Mouse (Mus musculus) limb, embryonic 12.5 days (tissue): Measurements from ENCODE around the gene Coq5. TPM values are rescaled to one million over a fixed set of nuclear protein-coding genes. Genes with fewer than 3 reads are reported as not detected.
A peak's percentile ranks its signal among the peaks of the same experiment; 100 is the strongest.
"Not testable (repeated sequence)": the region's sequence is repeated elsewhere in the genome, so short reads cannot be mapped to it uniquely, and the experiment has no call there.

Source experiments
- ATAC-seq: fragments of 200-750 bp; cut with Nextera tagmentation; 2 replicates; pipeline ENCODE4 v1.8.0; 2017; ENCODE audit warnings: low read depth, moderate TSS enrichment; ENCODE audit not compliant: insufficient number of reproducible peaks, insufficient read depth, low FRiP score, low TSS enrichment
- H3K27ac ChIP-seq: fragments of 300-500 bp; sonication (generic); 2 replicates; pipeline ENCODE4 v1.5.1; 2016; ENCODE audit warnings: mild to moderate bottlenecking, moderate library complexity
- H3K27me3 ChIP-seq: fragments of 300-500 bp; sonication (generic); 2 replicates; pipeline ENCODE4 v1.6.1; 2016; ENCODE audit warnings: mild to moderate bottlenecking, moderate library complexity
- H3K36me3 ChIP-seq: fragments of 300-500 bp; sonication (generic); 2 replicates; pipeline ENCODE4 v1.6.1; 2016; ENCODE audit warnings: mild to moderate bottlenecking, moderate library complexity
- H3K4me1 ChIP-seq: fragments of 300-500 bp; sonication (generic); replicated peaks from 2 replicates; pipeline ENCODE4 v1.6.1; 2016
- H3K4me2 ChIP-seq: fragments of 300-500 bp; sonication (generic); 2 replicates; pipeline ENCODE4 v1.6.1; 2016; ENCODE audit warnings: mild to moderate bottlenecking, moderate library complexity
- H3K4me3 ChIP-seq: fragments of 300-500 bp; sonication (generic); replicated peaks from 2 replicates; pipeline ENCODE4 v1.5.1; 2016; ENCODE audit warnings: mild to moderate bottlenecking
- H3K9ac ChIP-seq: fragments of 300-500 bp; sonication (generic); replicated peaks from 2 replicates; pipeline ENCODE4 v1.6.1; 2016; ENCODE audit warnings: mild to moderate bottlenecking, moderate library complexity
- H3K9me3 ChIP-seq: fragments of 300-500 bp; sonication (generic); 2 replicates; pipeline ENCODE4 v1.6.1; 2016; ENCODE audit warnings: mild to moderate bottlenecking, moderate library complexity
- WGBS: fragments of 180-500 bp; shearing (Covaris S2); methylation state at CpG from one replicate; pipeline ENCODE4 v1.1.7; 2016; 5-methylcytosine and 5-hydroxymethylcytosine counted together
- polyA plus RNA-seq: library from polyadenylated mRNA; unstranded; fragments of >200 nt; fragmentation: Nextera tagmentation; extraction: Ambion mirVana; gene quantifications from 2 replicates; pipeline ENCODE4 v1.2.1, GENCODE M21; 2016

Gene Coq5
- polyA plus RNA-seq, 1 experiment from 2014 or later: 44.0 TPM

DNA sequence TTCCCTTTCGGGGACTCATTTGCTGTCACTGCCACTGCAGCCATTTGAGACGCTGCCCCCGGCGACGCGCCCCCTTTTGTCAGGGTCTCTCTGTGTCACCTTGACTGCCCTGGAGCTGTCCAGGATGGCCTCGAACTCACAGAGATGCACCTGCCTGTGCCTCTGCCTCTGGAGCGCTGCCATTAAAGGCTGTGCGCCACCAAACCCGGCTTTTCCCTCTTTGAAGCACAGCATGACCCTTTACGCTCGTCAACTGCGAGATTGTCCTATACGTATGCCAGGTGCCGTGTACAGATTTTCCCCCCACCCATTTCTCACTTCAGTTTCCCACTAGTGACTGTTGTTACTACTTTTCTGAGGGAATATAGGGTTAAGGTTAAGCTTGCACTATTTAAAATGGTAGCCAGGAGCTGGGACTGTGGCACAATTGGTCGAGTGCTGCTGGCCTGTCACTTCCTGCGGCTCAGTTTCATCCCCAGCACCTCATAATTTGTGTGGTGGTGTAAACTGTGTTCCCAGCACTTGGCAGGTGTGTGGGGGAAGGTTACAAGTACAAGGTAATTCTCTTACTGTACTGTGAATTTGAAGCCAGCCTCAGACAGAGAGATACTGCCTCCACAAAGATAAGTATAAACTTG lies 703 bp downstream of the Coq5 start:
- Histone ChIP-seq H3K4me3 (peak overlapping the region; percentile 85), H3K36me3 (peaks cover 21% of the 10 kb centered on the region), H3K4me1 (peaks cover 5% of the 10 kb centered on the region), H3K27ac (0 out of 2 replicates have a peak overlapping the region, but pooled peaks have one; percentile 7), H3K4me2 (peak overlapping the region; percentile 92), H3K9ac (peak overlapping the region; percentile 75), H3K9me3 (no peaks in the 10 kb centered on the region), H3K27me3 (no peaks in the 10 kb centered on the region)
- no peak for ATAC-seq
- WGBS: 5% methylated on average over 17 of the region's 17 CpGs

DNA sequence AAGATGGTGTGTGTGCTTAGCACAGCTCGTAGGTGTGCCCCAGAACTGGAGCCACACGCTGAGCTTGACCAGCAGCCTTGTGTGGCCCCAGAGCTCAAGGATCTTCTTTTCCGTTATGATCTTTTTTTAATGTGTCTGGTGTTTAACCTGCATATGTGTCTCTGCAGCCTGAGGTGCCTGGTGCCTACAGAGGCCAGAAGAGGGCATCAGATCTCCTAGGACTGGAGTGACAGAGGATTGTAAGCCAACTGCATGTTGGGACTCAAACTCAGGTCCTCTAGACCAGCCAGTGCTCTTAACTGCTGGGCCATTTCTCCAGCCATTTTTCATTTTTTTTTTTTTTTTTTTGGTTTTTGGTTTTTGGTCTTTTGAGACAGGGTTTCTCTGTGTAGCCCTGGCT lies 5.3 kb downstream of the Coq5 start:
- Histone ChIP-seq H3K4me2 (no peak overlapping the region), H3K9ac (no peak overlapping the region), H3K4me3 (no peak overlapping the region), H3K27me3 (no peaks in the 10 kb centered on the region), H3K4me1 (peaks cover 5% of the 10 kb centered on the region), H3K9me3 (no peaks in the 10 kb centered on the region), H3K36me3 (peaks cover 54% of the 10 kb centered on the region), H3K27ac (no peak overlapping the region)
- no peak for ATAC-seq
- 92% methylated on average over 3 of the region's 3 CpGs for WGBS

DNA sequence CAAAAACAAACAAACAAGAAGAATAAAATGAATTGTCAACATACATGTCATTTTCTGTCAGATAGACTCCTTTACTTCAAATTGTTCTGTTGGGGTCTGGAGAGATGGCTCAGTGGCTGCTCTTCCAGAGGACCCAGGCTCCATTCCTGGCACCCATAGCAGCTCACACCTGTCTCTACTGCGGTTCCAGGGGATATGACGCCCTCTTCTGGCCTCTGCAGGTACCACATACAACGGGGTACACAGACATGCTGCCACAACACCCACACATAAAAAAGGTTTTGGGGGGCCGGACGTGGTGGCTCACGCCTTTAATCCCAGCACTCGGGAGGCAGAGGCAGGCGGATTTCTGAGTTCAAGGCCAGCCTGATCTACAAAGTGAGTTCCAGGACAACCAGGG lies 14.7 kb downstream of the Coq5 start:
- ATAC-seq: no peak
- H3K9ac ChIP-seq: no peak overlapping the region
- peaks cover 92% of the 10 kb centered on the region for H3K36me3 ChIP-seq
- peaks cover 18% of the 10 kb centered on the region for H3K4me1 ChIP-seq
- no peaks in the 10 kb centered on the region for H3K27me3 ChIP-seq
- no peaks in the 10 kb centered on the region for H3K9me3 ChIP-seq
- no peak overlapping the region for H3K4me3 ChIP-seq
- WGBS: 88% methylated on average over 8 of the region's 8 CpGs
- no peak overlapping the region for H3K27ac ChIP-seq
- no peak overlapping the region for H3K4me2 ChIP-seq

DNA sequence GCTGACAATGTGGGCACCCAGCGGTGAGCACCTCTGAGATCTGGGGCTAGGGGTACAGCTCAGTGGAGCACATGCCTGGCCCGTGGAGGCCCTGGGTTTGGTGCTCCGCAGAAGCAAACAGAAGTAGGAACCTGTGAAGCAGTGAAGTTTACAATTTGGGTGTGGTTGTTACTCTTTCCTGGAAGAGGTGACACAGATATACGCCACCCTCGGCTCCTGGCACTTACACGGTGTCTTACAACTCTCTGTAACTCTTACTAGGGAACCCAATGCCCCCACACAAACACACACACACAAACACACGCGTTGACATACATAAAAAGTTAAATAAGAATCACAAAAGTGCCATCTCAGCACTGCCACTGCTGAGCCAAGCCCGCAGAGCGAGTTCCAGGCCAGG lies 16.9 kb downstream of the Coq5 start:
- 81% methylated on average over 10 of the region's 10 CpGs for WGBS
- H3K27ac ChIP-seq: 0 out of 2 replicates have a peak overlapping the region, but pooled peaks have one; percentile 29
- H3K36me3 ChIP-seq: peaks cover 78% of the 10 kb centered on the region
- H3K9me3 ChIP-seq: no peaks in the 10 kb centered on the region
- peaks cover 23% of the 10 kb centered on the region for H3K4me1 ChIP-seq
- H3K27me3 ChIP-seq: no peaks in the 10 kb centered on the region
- no peak overlapping the region for H3K4me2 ChIP-seq
- no peak for ATAC-seq
- 0 out of 2 replicates have a peak overlapping the region, but pooled peaks have one; percentile 8 for H3K9ac ChIP-seq
- no peak overlapping the region for H3K4me3 ChIP-seq

DNA sequence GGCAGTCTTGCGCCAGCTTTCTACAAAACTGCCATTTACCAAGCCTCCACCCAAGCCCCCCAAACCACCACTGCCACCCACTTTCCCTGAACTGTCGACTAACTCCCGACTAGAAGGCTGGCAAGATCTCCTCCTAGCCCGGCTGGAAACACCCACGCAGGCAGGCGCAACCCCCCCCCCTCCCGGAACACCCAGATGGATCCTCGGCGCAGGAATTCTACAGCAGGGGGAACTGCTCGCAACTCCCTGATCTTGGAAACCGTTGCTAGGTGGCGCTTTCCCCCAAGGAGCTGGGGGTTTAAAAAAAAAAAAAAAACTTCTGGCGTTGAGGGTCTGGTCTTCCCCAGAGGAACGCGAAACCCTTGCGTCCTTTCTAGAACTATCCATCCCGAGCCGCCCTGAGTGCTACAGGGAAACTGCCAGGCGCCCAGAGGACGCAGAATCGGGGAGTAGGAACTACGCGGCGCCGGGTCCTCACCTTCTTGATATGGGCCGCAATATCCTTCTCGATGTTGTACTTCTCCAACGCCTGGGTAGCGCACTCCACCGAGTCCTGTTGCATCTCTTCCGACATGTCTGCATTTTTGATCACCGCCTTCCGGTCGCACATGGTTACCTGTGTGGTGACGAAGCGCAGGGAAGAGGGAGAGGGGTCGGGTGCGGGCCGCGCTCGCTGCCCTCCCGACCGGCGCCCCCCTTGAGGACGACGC lies 20.7 kb downstream of the Coq5 start:
- Histone ChIP-seq H3K9ac (peak overlapping the region; percentile 85), H3K4me2 (peak overlapping the region; percentile 78), H3K27me3 (no peaks in the 10 kb centered on the region), H3K36me3 (peaks cover 44% of the 10 kb centered on the region), H3K4me3 (peak overlapping the region; percentile 77), H3K27ac (peak overlapping the region; percentile 93), H3K9me3 (no peaks in the 10 kb centered on the region), H3K4me1 (peaks cover 30% of the 10 kb centered on the region)
- peak; percentile 22 for ATAC-seq
- WGBS: under 1% methylated on average over 46 of the region's 46 CpGs

DNA sequence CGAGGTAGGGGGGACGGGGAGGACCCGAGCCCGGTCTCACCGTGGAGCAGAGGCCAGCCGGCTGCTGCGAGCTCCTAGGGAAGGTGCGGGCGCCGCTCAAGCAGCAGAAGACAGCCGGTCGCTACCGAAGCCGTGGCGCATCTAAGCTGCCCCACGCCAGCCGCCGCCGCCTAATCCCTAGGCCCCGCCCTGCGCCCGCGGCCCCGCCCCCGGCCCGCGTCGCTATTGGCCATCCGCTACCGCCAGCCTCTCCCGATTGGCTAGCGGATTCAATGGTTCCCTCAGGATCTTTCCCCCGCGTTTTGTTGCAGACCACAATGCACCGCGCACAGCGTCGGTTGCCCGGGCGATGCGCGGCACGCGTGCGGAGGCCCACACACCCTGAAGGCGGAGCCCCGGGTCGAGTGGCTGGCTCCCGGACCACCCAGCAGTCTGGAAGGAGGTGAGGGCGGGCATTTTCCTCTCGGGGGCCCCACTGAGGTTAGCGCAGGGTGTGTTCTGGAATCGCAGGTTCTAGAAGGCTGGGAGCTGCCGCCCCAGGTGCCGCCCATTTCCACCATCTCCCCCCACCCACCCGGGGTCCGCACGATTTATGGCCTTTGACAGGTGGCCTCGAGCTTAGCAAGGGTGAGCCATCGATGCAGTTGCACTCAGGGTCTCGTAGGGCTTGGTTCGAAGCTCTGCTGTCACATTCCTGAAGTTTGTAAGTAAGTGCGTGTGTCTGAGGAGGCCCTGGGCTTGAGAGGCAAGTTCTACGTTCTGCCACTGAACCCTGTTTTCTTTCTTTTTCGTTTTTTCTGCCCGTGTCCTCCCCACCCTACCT lies 21.5 kb downstream of the Coq5 start, which contains the start of gene Dynll1:
Gene Dynll1, minus strand, starts transcription at position 208 of the 823 bp plus-strand sequence.
- Histone ChIP-seq H3K27me3 (no peaks in the 10 kb centered on the region), H3K9me3 (no peaks in the 10 kb centered on the region), H3K4me3 (peak within 1 kb of the TSS; percentile 77), H3K36me3 (peaks cover 36% of the 10 kb centered on the region), H3K4me2 (peak within 1 kb of the TSS; percentile 78), H3K4me1 (peaks cover 30% of the 10 kb centered on the region), H3K9ac (peak within 1 kb of the TSS; percentile 85), H3K27ac (peak within 1 kb of the TSS; percentile 93)
- peak; percentile 98 for ATAC-seq
- under 1% methylated on average over 62 of the region's 66 CpGs for WGBS

DNA sequence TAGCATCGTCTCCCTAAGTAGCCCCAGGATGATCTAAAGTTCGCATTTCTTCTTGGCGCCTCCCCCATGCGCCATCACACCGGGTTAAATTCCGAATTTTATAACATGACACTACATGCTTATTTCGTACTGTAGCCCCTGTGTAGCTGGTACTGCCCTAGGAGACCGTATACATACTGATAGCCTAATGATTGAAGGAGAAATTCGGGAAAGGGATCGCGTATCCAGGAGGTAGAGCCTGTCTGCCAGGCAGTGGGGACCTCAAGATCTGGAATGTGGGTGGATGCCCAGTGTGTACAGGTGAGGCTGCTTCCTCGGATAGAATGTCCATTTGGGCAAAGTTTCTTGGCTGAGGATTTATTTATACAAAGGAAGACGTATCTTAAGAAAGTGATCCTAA lies 22.1 kb downstream of the Coq5 start:
- H3K27me3 ChIP-seq: no peaks in the 10 kb centered on the region
- WGBS: 24% methylated on average over 13 of the region's 13 CpGs
- H3K9me3 ChIP-seq: no peaks in the 10 kb centered on the region
- peaks cover 30% of the 10 kb centered on the region for H3K4me1 ChIP-seq
- peak overlapping the region; percentile 65 for H3K4me2 ChIP-seq
- peak overlapping the region; percentile 86 for H3K27ac ChIP-seq
- peaks cover 30% of the 10 kb centered on the region for H3K36me3 ChIP-seq
- ATAC-seq: peak; percentile 16; the same call in 1 of the 2 replicates
- H3K9ac ChIP-seq: peak overlapping the region; percentile 48
- H3K4me3 ChIP-seq: peak overlapping the region; percentile 77

DNA sequence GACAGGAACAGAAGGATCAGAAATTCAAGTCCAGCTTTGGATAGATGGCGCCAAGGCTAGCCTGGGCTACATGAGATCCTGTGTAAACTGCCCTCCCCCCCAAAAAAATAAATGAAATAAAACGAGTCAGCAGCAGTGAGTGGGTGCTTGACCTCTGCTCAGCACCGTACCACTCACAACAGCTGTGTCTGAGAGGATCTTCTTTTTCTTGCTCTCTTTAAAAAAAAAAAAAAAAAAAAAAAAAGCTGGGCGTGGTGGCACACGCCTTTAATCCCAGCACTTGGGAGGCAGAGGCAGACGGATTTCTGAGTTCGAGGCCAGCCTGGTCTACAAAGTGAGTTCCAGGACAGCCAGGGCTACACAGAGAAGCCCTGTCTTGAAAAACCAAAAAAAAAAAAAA lies 22.7 kb downstream of the Coq5 start:
- H3K4me1 ChIP-seq: peaks cover 29% of the 10 kb centered on the region
- peaks cover 24% of the 10 kb centered on the region for H3K36me3 ChIP-seq
- not testable (repeated sequence) for H3K4me3 ChIP-seq, ATAC-seq, H3K27ac ChIP-seq, H3K9ac ChIP-seq, H3K9me3 ChIP-seq, H3K27me3 ChIP-seq
- 87% methylated on average over 7 of the region's 7 CpGs for WGBS
- peak overlapping the region; percentile 65 for H3K4me2 ChIP-seq

DNA sequence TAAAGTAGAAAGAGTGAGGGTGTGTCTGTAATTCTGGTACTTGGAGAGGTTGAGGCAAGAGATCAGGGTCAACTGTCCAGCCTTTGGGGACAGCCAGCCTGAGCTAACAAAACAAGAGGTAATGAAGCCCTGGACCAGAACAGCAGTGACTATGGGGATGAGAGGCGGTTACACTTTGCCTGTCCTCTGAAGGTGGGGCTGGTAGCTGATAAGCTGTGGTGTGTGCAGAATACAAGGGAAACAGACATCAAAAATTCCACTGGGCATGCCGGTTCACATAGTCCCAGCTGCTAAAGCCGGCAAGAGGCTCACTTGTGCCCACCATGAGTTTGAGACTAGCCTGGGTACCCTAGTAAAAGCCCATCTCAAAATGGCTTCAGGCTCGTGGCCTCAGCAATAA lies 32.9 kb downstream of the Coq5 start:
- no peak overlapping the region for H3K4me3 ChIP-seq
- no peaks in the 10 kb centered on the region for H3K36me3 ChIP-seq
- H3K4me1 ChIP-seq: peaks cover 17% of the 10 kb centered on the region
- H3K9me3 ChIP-seq: no peaks in the 10 kb centered on the region
- 83% methylated on average over 4 of the region's 4 CpGs for WGBS
- no peak overlapping the region for H3K4me2 ChIP-seq
- no peak overlapping the region for H3K27ac ChIP-seq
- no peaks in the 10 kb centered on the region for H3K27me3 ChIP-seq
- no peak for ATAC-seq
- no peak overlapping the region for H3K9ac ChIP-seq

DNA sequence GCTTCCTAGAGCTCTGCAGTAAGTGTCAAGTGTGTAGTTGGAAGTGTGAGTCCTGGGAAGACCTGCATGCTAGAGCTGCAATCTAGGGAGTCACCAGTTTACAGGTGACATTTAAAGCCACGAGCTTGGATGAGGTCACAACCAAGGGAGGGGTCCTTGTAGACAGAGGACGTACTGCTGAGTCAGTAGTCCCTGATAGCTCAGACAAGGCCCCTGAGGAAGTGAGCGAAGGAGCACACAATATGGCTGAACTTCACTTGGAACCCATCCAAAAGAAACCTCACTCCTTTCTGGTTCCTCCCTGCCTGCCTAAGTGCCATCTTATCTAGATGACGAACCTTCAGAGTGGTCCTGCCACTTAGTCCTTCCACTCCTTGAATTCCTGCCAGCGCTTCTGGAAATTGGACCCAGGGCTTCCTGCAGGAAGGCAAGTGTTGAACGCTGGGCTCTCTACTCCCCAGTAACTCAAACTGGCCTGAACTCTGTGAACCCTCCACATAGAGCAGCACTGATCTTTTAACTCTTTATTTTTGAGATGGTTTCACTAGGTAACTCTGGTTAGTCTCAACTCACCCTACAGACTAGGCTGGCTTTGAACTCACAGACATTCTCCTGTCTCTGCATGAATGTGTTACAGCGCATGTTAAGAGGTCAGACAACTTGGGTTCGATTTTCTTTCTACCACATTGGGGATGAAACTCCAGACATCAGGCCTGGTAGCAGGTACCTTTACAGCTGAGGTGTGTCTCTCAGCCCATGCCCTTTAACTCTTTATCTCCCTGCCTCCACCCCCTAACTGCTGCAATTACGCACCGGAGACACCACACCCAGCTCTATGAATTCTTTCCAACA lies 33.6 kb downstream of the Coq5 start:
- WGBS: 69% methylated on average over 10 of the region's 10 CpGs
- no peak overlapping the region for H3K9ac ChIP-seq
- no peak for ATAC-seq
- H3K4me1 ChIP-seq: peaks cover 24% of the 10 kb centered on the region
- H3K27me3 ChIP-seq: no peaks in the 10 kb centered on the region
- H3K4me2 ChIP-seq: no peak overlapping the region
- H3K36me3 ChIP-seq: no peaks in the 10 kb centered on the region
- no peak overlapping the region for H3K27ac ChIP-seq
- no peak overlapping the region for H3K4me3 ChIP-seq
- H3K9me3 ChIP-seq: no peaks in the 10 kb centered on the region
